Mouse (Mus musculus) T-cell, adult 66 days (primary cell): ENCODE data around the gene Rspo3. TPM values are rescaled to one million over a fixed set of nuclear protein-coding genes. Genes with fewer than 3 reads are reported as not detected.

Source experiments
- total RNA-seq, 2 experiments: library from RNA; stranded (reverse); gene quantifications; 3 replicates in 1 of 2; 4 replicates in 1 of 2; pipeline ENCODE4 v1.2.4; 2023

The Rspo3 gene
- not detected for total RNA-seq

DNA sequence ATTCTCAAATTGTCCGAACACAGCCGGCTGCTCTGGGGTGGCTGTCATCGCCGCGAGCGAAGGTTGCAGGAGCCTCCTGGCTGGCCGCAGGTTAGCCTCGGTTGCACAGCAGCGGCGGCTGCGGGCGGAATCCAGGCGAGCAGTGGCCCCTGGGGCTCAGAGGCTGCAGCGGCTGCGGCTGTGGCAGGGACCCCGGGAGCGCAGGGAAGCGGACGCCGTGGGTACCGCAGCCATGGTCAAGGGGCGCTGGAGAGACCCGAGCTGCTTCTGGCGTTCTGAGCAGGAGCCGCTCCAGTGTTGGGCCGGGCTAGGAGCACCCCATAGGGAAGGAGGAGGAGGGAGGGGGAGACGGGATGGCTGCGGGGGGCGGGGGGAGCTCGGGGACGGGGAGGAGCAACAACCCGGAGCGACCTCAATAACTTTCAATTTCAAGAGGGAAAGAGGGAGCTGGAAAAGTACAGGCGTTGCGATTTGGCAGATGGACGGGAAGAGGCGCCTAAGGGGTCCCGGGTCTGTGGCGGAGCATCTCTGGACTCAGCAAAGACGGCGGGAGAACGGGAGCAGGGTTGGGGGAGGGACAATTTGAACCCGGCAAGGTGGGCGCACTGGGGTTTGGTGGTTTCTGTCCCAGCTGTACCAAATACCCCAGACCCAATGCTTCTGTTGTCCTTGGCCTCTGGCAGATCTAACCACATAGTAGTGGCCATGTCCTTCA, at the start of gene Rspo3:
Gene Rspo3, minus strand, starts transcription at position 322 of the 715 bp plus-strand sequence.

Other genes starting within 250 kb of the Rspo3 start
- 10 to 100 TPM; 14.3 to 18.0 TPM for gene Echdc1, start 222.7 kb downstream of the Rspo3 start, total RNA-seq
- gene Rnf146, start 173.4 kb downstream of the Rspo3 start, total RNA-seq = 10 to 100 TPM; 62.8 to 79.4 TPM